Mouse (Mus musculus): ENCODE results near the gene Aagab. TPM values are rescaled to one million over a fixed set of nuclear protein-coding genes. Genes with fewer than 3 reads are reported as not detected.

Gene Aagab
- polyA plus RNA-seq, 1 experiment from 2014 or later: 47.8 TPM

GRCm38 (mm10) chr9:63617967-63618366, 15.5 kb downstream of the Aagab start:
- H3K27me3 ChIP-seq: no peaks in the 10 kb centered on the region
- in situ Hi-C loops (cut with MboI; ENCODE audit: low pct_unique_long_range_greater_than_20kb): no loop called here
- POLR2A ChIA-PET: interaction anchor here (0.6 kb wide), 1 partner anchor 189 kb away, joined by 3 read pairs; no protein-coding TSS in a partner anchor
- CTCF ChIA-PET: no interaction called here
- no peak for DNase-seq (ENCODE audit: low read depth, low spot score)
- no peak for TF ChIP-seq CTCF (IDR thresholded peaks at IDR 0.05)
- no peak for ATAC-seq

GRCm38 (mm10) chr9:63623895-63624569, 21.6 kb downstream of the Aagab start:
- DNase-seq (ENCODE audit: low read depth, low spot score) (no peak), ATAC-seq (no peak)
- in situ Hi-C loops (cut with MboI; ENCODE audit: low pct_unique_long_range_greater_than_20kb): no loop called here
- ChIA-PET POLR2A (no interaction called here), CTCF (no interaction called here)
- no peak for TF ChIP-seq CTCF (IDR thresholded peaks at IDR 0.05)
- H3K27me3 ChIP-seq: no peaks in the 10 kb centered on the region

- DNase-seq (ENCODE audit: low read depth, low spot score) (no peak), ATAC-seq (no peak)
- POLR2A ChIA-PET: no interaction called here
- no peak for TF ChIP-seq CTCF (IDR thresholded peaks at IDR 0.05)
- in situ Hi-C loops (cut with MboI; ENCODE audit: low pct_unique_long_range_greater_than_20kb): no loop called here
- H3K27me3 ChIP-seq: no peaks in the 10 kb centered on the region
- CTCF ChIA-PET: interaction anchor here (0.9 kb wide), 1 partner anchor 15 kb away, joined by 4 read pairs; no protein-coding TSS in a partner anchor
Measured at GRCm38 (mm10) chr9:63625090-63625756, 22.8 kb downstream of the Aagab start.

- in situ Hi-C loops (cut with MboI; ENCODE audit: low pct_unique_long_range_greater_than_20kb): no loop called here
- ChIA-PET POLR2A (no interaction called here), CTCF (no interaction called here)
- no peak for TF ChIP-seq CTCF (IDR thresholded peaks at IDR 0.05)
- DNase-seq (ENCODE audit: low read depth, low spot score): no peak
- H3K27me3 ChIP-seq: no peaks in the 10 kb centered on the region
- ATAC-seq: no peak
Measured at GRCm38 (mm10) chr9:63632045-63632444, 29.6 kb downstream of the Aagab start.

GRCm38 (mm10) chr9:63632924-63633323, 30.5 kb downstream of the Aagab start:
- ChIA-PET POLR2A (no interaction called here), CTCF (no interaction called here)
- in situ Hi-C loops (cut with MboI; ENCODE audit: low pct_unique_long_range_greater_than_20kb): no loop called here
- ATAC-seq: no peak
- no peaks in the 10 kb centered on the region for H3K27me3 ChIP-seq
- TF ChIP-seq CTCF (IDR thresholded peaks at IDR 0.05): no peak
- DNase-seq (ENCODE audit: low read depth, low spot score): no peak

- ChIA-PET CTCF (interaction anchor here (0.8 kb wide), 1 partner anchor 27 kb away, joined by 3 read pairs; no protein-coding TSS in a partner anchor), POLR2A (no interaction called here)
- H3K27me3 ChIP-seq: no peaks in the 10 kb centered on the region
- ATAC-seq (no peak), DNase-seq (ENCODE audit: low read depth, low spot score) (no peak)
- in situ Hi-C loops (cut with MboI; ENCODE audit: low pct_unique_long_range_greater_than_20kb): no loop called here
- no peak for TF ChIP-seq CTCF (IDR thresholded peaks at IDR 0.05)
Measured at GRCm38 (mm10) chr9:63633334-63633733, 30.9 kb downstream of the Aagab start.

GRCm38 (mm10) chr9:63636113-63636512, 33.7 kb downstream of the Aagab start:
- CTCF ChIA-PET: no interaction called here
- H3K27me3 ChIP-seq: no peaks in the 10 kb centered on the region
- in situ Hi-C loops (cut with MboI; ENCODE audit: low pct_unique_long_range_greater_than_20kb): no loop called here
- POLR2A ChIA-PET: interaction anchor here (0.8 kb wide), 1 partner anchor 9 kb away, joined by 3 read pairs; no protein-coding TSS in a partner anchor
- no peak for DNase-seq (ENCODE audit: low read depth, low spot score)
- TF ChIP-seq CTCF (IDR thresholded peaks at IDR 0.05): no peak
- ATAC-seq: no peak

GRCm38 (mm10) chr9:63641983-63642646, 39.7 kb downstream of the Aagab start:
- in situ Hi-C loops (cut with MboI; ENCODE audit: low pct_unique_long_range_greater_than_20kb): loop anchor here (5.0 kb wide), 1 partner anchor 200 kb away; no protein-coding TSS in a partner anchor
- no peak for TF ChIP-seq CTCF (IDR thresholded peaks at IDR 0.05)
- ChIA-PET POLR2A (interaction anchor here (0.6 kb wide), 1 partner anchor 11 kb away, joined by 3 read pairs; no protein-coding TSS in a partner anchor), CTCF (no interaction called here)
- ATAC-seq (no peak), DNase-seq (ENCODE audit: low read depth, low spot score) (no peak)
- no peaks in the 10 kb centered on the region for H3K27me3 ChIP-seq

GRCm38 (mm10) chr9:63644011-63644410, 41.6 kb downstream of the Aagab start:
- DNase-seq (ENCODE audit: low read depth, low spot score) (no peak), ATAC-seq (no peak)
- no peak for TF ChIP-seq CTCF (IDR thresholded peaks at IDR 0.05)
- ChIA-PET CTCF (no interaction called here), POLR2A (no interaction called here)
- in situ Hi-C loops (cut with MboI; ENCODE audit: low pct_unique_long_range_greater_than_20kb): loop anchor here (5.0 kb wide), 1 partner anchor 198 kb away; no protein-coding TSS in a partner anchor
- H3K27me3 ChIP-seq: no peaks in the 10 kb centered on the region

GRCm38 (mm10) chr9:63645084-63645483, 42.6 kb downstream of the Aagab start:
- no peak for DNase-seq (ENCODE audit: low read depth, low spot score)
- POLR2A ChIA-PET: interaction anchor here (0.7 kb wide), 1 partner anchor 9 kb away, joined by 3 read pairs; no protein-coding TSS in a partner anchor
- ATAC-seq: no peak
- in situ Hi-C loops (cut with MboI; ENCODE audit: low pct_unique_long_range_greater_than_20kb): no loop called here
- CTCF ChIA-PET: no interaction called here
- no peak for TF ChIP-seq CTCF (IDR thresholded peaks at IDR 0.05)
- H3K27me3 ChIP-seq: no peaks in the 10 kb centered on the region

Data from Patski (cell line).